Mouse (Mus musculus) hindbrain, postnatal 0 days (tissue): ENCODE results near the gene Olfr1287. TPM values are rescaled to one million over a fixed set of nuclear protein-coding genes. Genes with fewer than 3 reads are reported as not detected.

ENCODE experiments used
- ATAC-seq: fragments of 200-750 bp; cut with Nextera tagmentation; 2 replicates; pipeline ENCODE4 v1.8.0; 2017; ENCODE audit warnings: mild to moderate bottlenecking, moderate TSS enrichment, moderate library complexity
- DNase-seq: peaks from one replicate; pipeline ENCODE4 v3.0.0-alpha.2; 2015; ENCODE audit warnings: low spot score
- H3K27ac ChIP-seq: fragments of 300-500 bp; sonication (generic); 2 replicates; pipeline ENCODE4 v1.5.1; 2014; ENCODE audit warnings: mild to moderate bottlenecking
- H3K27me3 ChIP-seq: fragments of 300-500 bp; sonication (generic); 2 replicates; pipeline ENCODE4 v1.6.1; 2014; ENCODE audit warnings: low read length, mixed read lengths; ENCODE audit not compliant: insufficient read depth
- H3K36me3 ChIP-seq: fragments of 300-500 bp; sonication (generic); 2 replicates; pipeline ENCODE4 v1.6.1; 2014; ENCODE audit warnings: low read length, mixed read lengths; ENCODE audit not compliant: insufficient read depth
- H3K4me1 ChIP-seq: fragments of 300-500 bp; sonication (generic); 2 replicates; pipeline ENCODE4 v1.6.1; 2014; ENCODE audit warnings: antibody characterized with exemption, low read length, mixed read lengths; ENCODE audit not compliant: insufficient read depth
- H3K4me2 ChIP-seq: fragments of 300-500 bp; sonication (generic); 2 replicates; pipeline ENCODE4 v1.6.1; 2014; ENCODE audit warnings: low read depth, mild to moderate bottlenecking, low read length, moderate library complexity, mixed read lengths
- H3K4me3 ChIP-seq: fragments of 300-500 bp; sonication (generic); 2 replicates; pipeline ENCODE4 v1.5.1; 2014; ENCODE audit warnings: low read length
- H3K9ac ChIP-seq: fragments of 300-500 bp; sonication (generic); replicated peaks from 2 replicates; pipeline ENCODE4 v1.6.1; 2014; ENCODE audit warnings: mild to moderate bottlenecking, low read length, moderate library complexity, mixed read lengths
- H3K9me3 ChIP-seq: fragments of 300-500 bp; sonication (generic); 2 replicates; pipeline ENCODE4 v1.6.1; 2016; ENCODE audit warnings: low read length, mixed read lengths
- CTCF ChIP-seq: IDR thresholded peaks from 2 replicates; pipeline ENCODE4 v1.5.1; 2016; ENCODE audit warnings: antibody characterized with exemption, control low read depth, low read depth
- whole genome bisulfite sequencing: fragments of 180-500 bp; shearing (Covaris S2); extraction: QIAGEN DNeasy Blood & Tissue Kit; methylation state at CpG from one replicate; pipeline ENCODE4 v1.1.7; 2014; 5-methylcytosine and 5-hydroxymethylcytosine counted together
- polyA plus RNA-seq: library from polyadenylated mRNA; unstranded; fragments of >200 nt; fragmentation: Nextera tagmentation; extraction: Ambion mirVana; gene quantifications from 2 replicates; pipeline ENCODE4 v1.2.1, GENCODE M21; 2015
- total RNA-seq: library from RNA; depleted of rRNA; stranded (reverse); fragments of >200 nt; gene quantifications from 2 replicates; pipeline ENCODE4 v1.2.3, GENCODE M21; 2014; rRNA removed

The Olfr1287 gene
- not detected in 2 replicates for total RNA-seq
- not detected in 2 replicates for polyA plus RNA-seq

- no peaks in the 10 kb centered on the region for H3K36me3 ChIP-seq
- H3K27ac ChIP-seq = no peak within 1 kb of the TSS
- H3K27me3 ChIP-seq = no peaks in the 10 kb centered on the region
- DNase-seq (no peak), ATAC-seq (no peak)
- H3K4me1 ChIP-seq = no peaks in the 10 kb centered on the region
- H3K4me2 ChIP-seq = no peak within 1 kb of the TSS
- H3K4me3 ChIP-seq = no peak within 1 kb of the TSS
- 72% methylated on average over 1 of the region's 1 CpGs for WGBS
- no peaks in the 10 kb centered on the region for H3K9me3 ChIP-seq
- no peak for TF ChIP-seq CTCF
- H3K9ac ChIP-seq = no peak within 1 kb of the TSS
These were observed at the start of gene Olfr1287 for GRCm38 (mm10) chr2:111448842-111449241. Olfr1287 (plus strand) TSS chr2:111449142.

- TF ChIP-seq CTCF = no peak
- WGBS = 37% methylated on average over 1 of the region's 1 CpGs
These were observed 26.0 kb upstream of the Olfr1287 start, which contains the start of gene Olfr1286 for GRCm38 (mm10) chr2:111422931-111423330. Olfr1286 (minus strand) TSS chr2:111423115.

DNA sequence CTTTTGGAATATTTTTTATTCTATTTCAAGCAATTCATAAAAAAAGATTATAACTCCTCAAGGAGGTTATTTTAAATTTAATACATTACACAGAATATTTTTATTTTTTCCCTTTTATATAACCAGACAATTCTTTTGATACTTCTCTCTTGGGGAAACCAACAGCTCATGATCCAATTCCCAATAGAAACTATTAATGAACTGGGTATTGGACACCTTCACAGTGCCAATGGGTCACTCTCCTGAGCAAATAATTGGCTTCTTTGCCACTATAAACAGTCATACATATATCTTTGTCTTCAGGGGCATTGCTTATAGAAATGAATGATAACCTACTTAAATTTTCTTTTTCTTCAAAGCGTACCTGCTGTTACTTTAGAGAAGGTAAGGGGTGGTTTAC lies 24.9 kb downstream of the Olfr1287 start, which contains the start of gene Olfr1288:
Gene Olfr1288 (plus strand): TSS at position 301 of the 400 bp plus-strand sequence.
- no peak within 1 kb of the TSS for H3K4me2 ChIP-seq
- TF ChIP-seq CTCF = no peak
- DNase-seq (no peak), ATAC-seq (no peak)
- H3K4me1 ChIP-seq = no peaks in the 10 kb centered on the region
- no peaks in the 10 kb centered on the region for H3K27me3 ChIP-seq
- no peak within 1 kb of the TSS for H3K4me3 ChIP-seq
- H3K9me3 ChIP-seq = no peaks in the 10 kb centered on the region
- WGBS = 96% methylated on average over 1 of the region's 1 CpGs
- H3K9ac ChIP-seq = no peak within 1 kb of the TSS
- H3K27ac ChIP-seq = no peak within 1 kb of the TSS
- no peaks in the 10 kb centered on the region for H3K36me3 ChIP-seq

More at GRCm38 (mm10) chr2:111422931-111423330, 26.0 kb upstream of the Olfr1287 start, which contains the start of gene Olfr1286:
- ATAC-seq (no peak), DNase-seq (peak; percentile 57)
- H3K9ac ChIP-seq = no peak within 1 kb of the TSS
- no peak within 1 kb of the TSS for H3K4me3 ChIP-seq
- no peaks in the 10 kb centered on the region for H3K36me3 ChIP-seq
- no peak within 1 kb of the TSS for H3K4me2 ChIP-seq
- no peak within 1 kb of the TSS for H3K27ac ChIP-seq
- no peaks in the 10 kb centered on the region for H3K9me3 ChIP-seq
- H3K27me3 ChIP-seq = no peaks in the 10 kb centered on the region
- H3K4me1 ChIP-seq = no peaks in the 10 kb centered on the region

- Histone ChIP-seq H3K4me3 (no peak within 1 kb of the TSS), H3K36me3 (no peaks in the 10 kb centered on the region), H3K27ac (no peak within 1 kb of the TSS), H3K4me1 (no peaks in the 10 kb centered on the region), H3K9me3 (no peaks in the 10 kb centered on the region), H3K4me2 (no peak within 1 kb of the TSS), H3K9ac (no peak within 1 kb of the TSS), H3K27me3 (no peaks in the 10 kb centered on the region)
- WGBS = 63% methylated on average over 1 of the region's 1 CpGs
- DNase-seq = no peak
- no peak for TF ChIP-seq CTCF
- no peak for ATAC-seq
These were observed 31.6 kb downstream of the Olfr1287 start, which contains the start of gene Olfr1289 for GRCm38 (mm10) chr2:111480519-111480918. Olfr1289 (plus strand) TSS chr2:111480819.

GRCm38 (mm10) chr2:111493729-111494128 lies 44.8 kb downstream of the Olfr1287 start, which contains the start of gene Olfr1290:
Olfr1290 (minus strand) TSS chr2:111493829.
- H3K36me3 ChIP-seq = no peaks in the 10 kb centered on the region
- no peak within 1 kb of the TSS for H3K4me3 ChIP-seq
- no peaks in the 10 kb centered on the region for H3K9me3 ChIP-seq
- H3K4me2 ChIP-seq = no peak within 1 kb of the TSS
- ATAC-seq (no peak), DNase-seq (no peak)
- 86% methylated on average over 5 of the region's 5 CpGs for WGBS
- no peak within 1 kb of the TSS for H3K9ac ChIP-seq
- no peak for TF ChIP-seq CTCF
- H3K27ac ChIP-seq = no peak within 1 kb of the TSS
- no peaks in the 10 kb centered on the region for H3K4me1 ChIP-seq
- H3K27me3 ChIP-seq = no peaks in the 10 kb centered on the region

- H3K9me3 ChIP-seq = no peaks in the 10 kb centered on the region
- ATAC-seq (no peak), DNase-seq (no peak)
- WGBS = 94% methylated on average over 3 of the region's 3 CpGs
- no peak for TF ChIP-seq CTCF
- H3K9ac ChIP-seq = no peak within 1 kb of the TSS
- no peak within 1 kb of the TSS for H3K27ac ChIP-seq
- no peaks in the 10 kb centered on the region for H3K36me3 ChIP-seq
- H3K4me1 ChIP-seq = no peaks in the 10 kb centered on the region
- H3K4me2 ChIP-seq = no peak within 1 kb of the TSS
- no peak within 1 kb of the TSS for H3K4me3 ChIP-seq
- no peaks in the 10 kb centered on the region for H3K27me3 ChIP-seq
These were observed 47.9 kb downstream of the Olfr1287 start, which contains the start of gene Olfr1291-ps1 for GRCm38 (mm10) chr2:111496880-111497279. Olfr1291-ps1 (plus strand) TSS chr2:111497180.

Other genes with a start within 250 kb of the Olfr1287 start
- gene 4930430A15Rik, start 219.5 kb upstream of the Olfr1287 start, total RNA-seq = not detected in 2 replicates
- not detected in 2 replicates for gene 4930430A15Rik, start 219.5 kb upstream of the Olfr1287 start, polyA plus RNA-seq
- gene Olfr1275, start 213.9 kb upstream of the Olfr1287 start, total RNA-seq = not detected in 2 replicates
- not detected in 2 replicates for gene Olfr1275, start 213.9 kb upstream of the Olfr1287 start, polyA plus RNA-seq
- not detected in 2 replicates for gene Olfr1276, start 194.6 kb upstream of the Olfr1287 start, total RNA-seq
- not detected in 2 replicates for gene Olfr1276, start 194.6 kb upstream of the Olfr1287 start, polyA plus RNA-seq
- gene Olfr1277, start 175.0 kb upstream of the Olfr1287 start, total RNA-seq = not detected in 2 replicates
- gene Olfr1277, start 175.0 kb upstream of the Olfr1287 start, polyA plus RNA-seq = not detected in 2 replicates
- not detected in 2 replicates for gene Olfr1278, start 159.0 kb upstream of the Olfr1287 start, total RNA-seq
- gene Olfr1278, start 159.0 kb upstream of the Olfr1287 start, polyA plus RNA-seq = not detected in 2 replicates
- not detected in 2 replicates for gene Olfr1279, start 148.5 kb upstream of the Olfr1287 start, total RNA-seq
- not detected in 2 replicates for gene Olfr1279, start 148.5 kb upstream of the Olfr1287 start, polyA plus RNA-seq
- gene Olfr1280, start 135.1 kb upstream of the Olfr1287 start, total RNA-seq = not detected in 2 replicates
- gene Olfr1280, start 135.1 kb upstream of the Olfr1287 start, polyA plus RNA-seq = not detected in 2 replicates
- gene Olfr1281, start 122.6 kb upstream of the Olfr1287 start, total RNA-seq = not detected in 2 replicates
- not detected in 2 replicates for gene Olfr1281, start 122.6 kb upstream of the Olfr1287 start, polyA plus RNA-seq
- gene Olfr1282, start 113.1 kb upstream of the Olfr1287 start, total RNA-seq = not detected in 2 replicates
- gene Olfr1282, start 113.1 kb upstream of the Olfr1287 start, polyA plus RNA-seq = not detected in 2 replicates
- gene Olfr1283, start 82.4 kb upstream of the Olfr1287 start, total RNA-seq = not detected in 2 replicates
- gene Olfr1283, start 82.4 kb upstream of the Olfr1287 start, polyA plus RNA-seq = not detected in 2 replicates
- gene Olfr1284, start 73.6 kb upstream of the Olfr1287 start, total RNA-seq = not detected in 2 replicates
- gene Olfr1284, start 73.6 kb upstream of the Olfr1287 start, polyA plus RNA-seq = not detected in 2 replicates
- gene Olfr1286, start 26.0 kb upstream of the Olfr1287 start, total RNA-seq = not detected in 2 replicates
- not detected in 2 replicates for gene Olfr1286, start 26.0 kb upstream of the Olfr1287 start, polyA plus RNA-seq
- not detected in 2 replicates for gene Olfr1288, start 25.0 kb downstream of the Olfr1287 start, total RNA-seq
- gene Olfr1288, start 25.0 kb downstream of the Olfr1287 start, polyA plus RNA-seq = not detected in 2 replicates
- gene Olfr1289, start 31.7 kb downstream of the Olfr1287 start, total RNA-seq = not detected in 2 replicates
- gene Olfr1289, start 31.7 kb downstream of the Olfr1287 start, polyA plus RNA-seq = not detected in 2 replicates
- gene Olfr1290, start 44.7 kb downstream of the Olfr1287 start, total RNA-seq = not detected in 2 replicates
- gene Olfr1290, start 44.7 kb downstream of the Olfr1287 start, polyA plus RNA-seq = not detected in 2 replicates
- gene Olfr1291-ps1, start 48.0 kb downstream of the Olfr1287 start, total RNA-seq = not detected in 2 replicates
- not detected in 2 replicates for gene Olfr1291-ps1, start 48.0 kb downstream of the Olfr1287 start, polyA plus RNA-seq
- gene Olfr1293-ps, start 76.1 kb downstream of the Olfr1287 start, total RNA-seq = not detected in 2 replicates
- gene Olfr1293-ps, start 76.1 kb downstream of the Olfr1287 start, polyA plus RNA-seq = not detected in 2 replicates
- not detected in 2 replicates for gene Olfr1294, start 91.1 kb downstream of the Olfr1287 start, total RNA-seq
- gene Olfr1294, start 91.1 kb downstream of the Olfr1287 start, polyA plus RNA-seq = not detected in 2 replicates
- gene Olfr1295, start 120.5 kb downstream of the Olfr1287 start, total RNA-seq = not detected in 2 replicates
- gene Olfr1295, start 120.5 kb downstream of the Olfr1287 start, polyA plus RNA-seq = not detected in 2 replicates
- gene Olfr1297, start 177.4 kb downstream of the Olfr1287 start, total RNA-seq = not detected in 2 replicates
- not detected in 2 replicates for gene Olfr1297, start 177.4 kb downstream of the Olfr1287 start, polyA plus RNA-seq
- not detected in 2 replicates for gene Olfr1298, start 200.1 kb downstream of the Olfr1287 start, total RNA-seq
- gene Olfr1298, start 200.1 kb downstream of the Olfr1287 start, polyA plus RNA-seq = not detected in 2 replicates
- gene Olfr1299, start 212.3 kb downstream of the Olfr1287 start, total RNA-seq = not detected in 2 replicates
- gene Olfr1299, start 212.3 kb downstream of the Olfr1287 start, polyA plus RNA-seq = not detected in 2 replicates